ENCODE assay signal across 27 mouse cellular contexts in the genomic region with DNA sequence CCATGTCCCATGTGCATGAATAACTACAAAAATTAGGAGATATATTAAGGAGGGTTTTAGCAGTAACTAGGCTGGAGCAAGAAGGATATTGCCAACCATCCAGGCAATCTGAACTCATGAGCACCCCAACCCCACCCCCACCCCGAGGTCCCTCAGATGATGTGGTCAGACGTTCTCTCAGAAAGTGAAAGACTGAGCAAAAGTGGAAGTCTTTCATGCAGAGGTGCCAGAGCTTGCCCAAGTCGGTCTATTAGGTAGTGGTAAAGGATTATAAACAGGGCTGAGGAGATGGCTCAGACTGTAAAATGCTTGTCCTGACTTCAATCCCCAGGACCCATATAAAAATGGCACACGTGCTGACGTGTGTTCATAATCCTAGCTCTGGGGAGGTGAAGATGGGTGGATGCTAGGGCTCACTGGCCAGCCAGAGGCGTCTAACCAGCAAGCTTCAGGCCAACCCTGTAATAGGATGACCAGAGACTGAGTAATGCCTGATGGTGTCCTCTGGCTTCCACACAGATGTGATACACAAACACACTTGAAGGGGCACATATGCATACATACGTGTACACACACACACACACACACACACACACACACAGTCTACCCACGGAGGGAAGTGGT. TPM values are rescaled to one million over a fixed set of nuclear protein-coding genes. Genes with fewer than 3 reads are reported as not detected.
A peak's percentile ranks its signal among the peaks of the same experiment; 100 is the strongest.
DNase-seq lines count a peak whose midpoint lies in the region; ATAC-seq and TF ChIP-seq lines count a peak whose summit lies in the region.
"Had no signal": no experiment of that assay in that cellular context is flagged by ENCODE, and none has a peak within 500 bp of the region (broad histone marks: within the 10 kb centered on the region; RNA-seq: fewer than 3 reads in every experiment).

No protein-coding gene starts in this region.

- peak; percentile 59; the same call in 1 of the 2 replicates for TF ChIP-seq EP300 in CH12.LX (IDR thresholded peaks at IDR 0.05; ENCODE audit: low read length)

- peaks cover 14 to 67% of the 10 kb centered on the region in 2 experiments for H3K4me1 ChIP-seq in CH12.LX (ENCODE audit: control insufficient read depth in 1 of 2, insufficient read depth in 2 of 2)
- H3K4me1 ChIP-seq in midbrain, embryonic 13.5 days (replicated peaks) = peaks cover 16% of the 10 kb centered on the region

- peak overlapping the region; percentile 64 for H3K4me2 ChIP-seq in CH12.LX (ENCODE audit: insufficient read depth, low read depth, poor library complexity, severe bottlenecking)
- no peak overlapping the region for H3K4me2 ChIP-seq in midbrain, embryonic 13.5 days (replicated peaks)
- H3K4me2 ChIP-seq: embryonic facial prominence, embryonic 15.5 days; forebrain, embryonic 12.5 days; heart, embryonic 15.5 days; hindbrain, embryonic 13.5 days; neural tube, embryonic 12.5 days had no signal

- WGBS in midbrain, embryonic 13.5 days = 89% methylated on average over 8 of the region's 8 CpGs

- dilution Hi-C loops in CH12.LX (cut with MboI; ENCODE audit: extremely low pct_ligation_motif_present, extremely low pct_unique_long_range_greater_than_20kb, low sequenced_read_pairs) = no loop called here

- TF ChIP-seq CTCF in CH12.LX (conservative IDR thresholded peaks at IDR 0.05 in 1 of 2, IDR thresholded peaks at IDR 0.05 in 1 of 2; ENCODE audit: low read depth in 2 of 2, low read length in 2 of 2) = no peak

- 0 out of 2 replicates have a peak, but pooled peaks cover 6% of the 10 kb centered on the region for H3K79me2 ChIP-seq in CH12.LX (replicated peaks; ENCODE audit: control insufficient read depth, extremely low read depth, insufficient read depth, poor library complexity, severe bottlenecking)

- TF ChIP-seq POLR2A in CH12.LX (IDR thresholded peaks at IDR 0.05; ENCODE audit: low read depth, low read length) = no peak

- no peak overlapping the region for H3K9ac ChIP-seq in CH12.LX (ENCODE audit: insufficient read depth, low read depth)
- no peak overlapping the region for H3K9ac ChIP-seq in midbrain, embryonic 13.5 days (replicated peaks)
- H3K9ac ChIP-seq: embryonic facial prominence, embryonic 15.5 days; forebrain, embryonic 12.5 days; heart, embryonic 15.5 days; hindbrain, embryonic 13.5 days; neural tube, embryonic 12.5 days had no signal

- TF ChIP-seq RAD21 in CH12.LX (IDR thresholded peaks at IDR 0.05; ENCODE audit: low read depth, low read length) = no peak

- no peaks in the 10 kb centered on the region for H3K27me3 ChIP-seq in CH12.LX (replicated peaks)
- no peaks in the 10 kb centered on the region for H3K27me3 ChIP-seq in midbrain, embryonic 13.5 days
- H3K27me3 ChIP-seq: embryonic facial prominence, embryonic 15.5 days; forebrain, embryonic 12.5 days; heart, embryonic 15.5 days; hindbrain, embryonic 13.5 days; neural tube, embryonic 12.5 days had no signal

- in situ Hi-C loops in CH12.LX (cut with MboI; ENCODE audit: low pct_ligation_motif_present, low pct_unique_long_range_greater_than_20kb, low sequenced_read_pairs) = no loop called here

- H3K27ac ChIP-seq in CH12.LX (ENCODE audit: insufficient read depth, low read depth) = peak overlapping the region; percentile 54; the same call in 1 of the 2 replicates
- H3K27ac ChIP-seq in midbrain, embryonic 13.5 days = no peak overlapping the region
- H3K27ac ChIP-seq: embryonic facial prominence, embryonic 10.5 days; embryonic facial prominence, embryonic 15.5 days; forebrain, embryonic 12.5 days; heart, embryonic 10.5 days; heart, embryonic 15.5 days; hindbrain, embryonic 13.5 days; layer of hippocampus, adult 2 months; neural tube, embryonic 12.5 days had no signal

- H3K9me3 ChIP-seq in CH12.LX (replicated peaks; ENCODE audit: low read length) = peaks cover 7% of the 10 kb centered on the region
- H3K9me3 ChIP-seq in midbrain, embryonic 13.5 days = no peaks in the 10 kb centered on the region
- H3K9me3 ChIP-seq: embryonic facial prominence, embryonic 10.5 days; embryonic facial prominence, embryonic 15.5 days; forebrain, embryonic 12.5 days; heart, embryonic 15.5 days; hindbrain, embryonic 13.5 days; neural tube, embryonic 12.5 days had no signal

- H3K36me3 ChIP-seq in CH12.LX (replicated peaks in 1 of 2; ENCODE audit: control insufficient read depth in 1 of 2, insufficient read depth in 1 of 2, low read length in 1 of 2) = peaks cover 0 to 44% of the 10 kb centered on the region in 2 experiments
- no peaks in the 10 kb centered on the region for H3K36me3 ChIP-seq in midbrain, embryonic 13.5 days
- H3K36me3 ChIP-seq: embryonic facial prominence, embryonic 15.5 days; forebrain, embryonic 12.5 days; hindbrain, embryonic 13.5 days; neural tube, embryonic 12.5 days had no signal

- ATAC-seq in hematopoietic stem cell, adult 5-6 weeks (replicated peaks in 1 of 2; ENCODE audit: insufficient read depth in 1 of 2, low FRiP score in 2 of 2, low TSS enrichment in 1 of 2, low read depth in 1 of 2, poor library complexity in 2 of 2, severe bottlenecking in 2 of 2) = peak; percentile 59 to 68; a peak in 3 of 4 replicates
- ATAC-seq in megakaryocyte progenitor cell, adult 5-6 weeks (replicated peaks; ENCODE audit: poor library complexity) = peak; percentile 73
- no peak for ATAC-seq in midbrain, embryonic 13.5 days
- ATAC-seq: intestine, embryonic 16.5 days; midbrain, embryonic 16.5 days had no signal

- peak; percentile 83 for DNase-seq in heart, adult 11 months
- no peak for DNase-seq in heart, postnatal 4 days
- peak; percentile 69 for DNase-seq in CH12.LX (ENCODE audit: extremely low read depth)
- DNase-seq in right cerebral cortex, postnatal 36 days (ENCODE audit: low spot score in 2 of 2) = no peak
- DNase-seq in testis, postnatal 14 days (ENCODE audit: low spot score) = no peak
- DNase-seq: adrenal gland, postnatal 36 days; cerebellum, adult 2 months; cerebellum, postnatal 14 days; gastrocnemius, postnatal 10 days; kidney, postnatal 14 days; left cerebral cortex, postnatal 4 days; lung, postnatal 4 days; thymus, postnatal 14 days had no signal

- no peak overlapping the region for H3K4me3 ChIP-seq in CH12.LX (replicated peaks in 1 of 3; ENCODE audit: low read depth in 2 of 3, low read length in 2 of 3, poor library complexity in 1 of 3)
- H3K4me3 ChIP-seq in midbrain, embryonic 13.5 days (replicated peaks) = no peak overlapping the region
- H3K4me3 ChIP-seq: embryonic facial prominence, embryonic 10.5 days; embryonic facial prominence, embryonic 15.5 days; forebrain, embryonic 12.5 days; heart, embryonic 10.5 days; heart, embryonic 15.5 days; hindbrain, embryonic 13.5 days; layer of hippocampus, adult 2 months; myocyte; neural tube, embryonic 12.5 days had no signal

TF ChIP-seq in CH12.LX, 34 proteins besides CTCF, POLR2A, EP300 and RAD21:
- TF ChIP-seq NRF1 (IDR thresholded peaks at IDR 0.05; ENCODE audit: low read depth, low read length) = no peak
- no peak for TF ChIP-seq CHD1 (IDR thresholded peaks at IDR 0.05; ENCODE audit: low read depth, low read length)
- TF ChIP-seq MEF2A (IDR thresholded peaks at IDR 0.05; ENCODE audit: borderline replicate concordance, low read depth, low read length) = 0 out of 2 replicates have a peak, but pooled peaks have one; percentile 21
- TF ChIP-seq MAX (IDR thresholded peaks at IDR 0.05; ENCODE audit: low read length) = no peak
- peak; percentile 72 for TF ChIP-seq IRF4 (IDR thresholded peaks at IDR 0.05; ENCODE audit: low read depth, low read length)
- 0 out of 2 replicates have a peak, but pooled peaks have one; percentile 1 for TF ChIP-seq SMC3 (IDR thresholded peaks at IDR 0.05; ENCODE audit: low read depth, low read length)
- no peak for TF ChIP-seq GABPA (IDR thresholded peaks at IDR 0.05; ENCODE audit: insufficient replicate concordance, low read depth, low read length)
- 0 out of 2 replicates have a peak, but pooled peaks have one; percentile 19 for TF ChIP-seq SIN3A (IDR thresholded peaks at IDR 0.05; ENCODE audit: low read length)
- peak; percentile 54 for TF ChIP-seq BHLHE40 (IDR thresholded peaks at IDR 0.05; ENCODE audit: low read depth, low read length)
- TF ChIP-seq MYC (IDR thresholded peaks at IDR 0.05; ENCODE audit: low read depth, low read length) = peak; percentile 11; the same call in 1 of the 2 replicates
- no peak for TF ChIP-seq KAT2A (IDR thresholded peaks at IDR 0.05; ENCODE audit: insufficient replicate concordance, low read length)
- TF ChIP-seq CHD2 (IDR thresholded peaks at IDR 0.05; ENCODE audit: low read length) = peak; percentile 76
- TF ChIP-seq ETS1 (conservative IDR thresholded peaks at IDR 0.05; ENCODE audit: low read depth, low read length) = peak; percentile 28; the same call in 1 of the 2 replicates

RNA-seq across cellular contexts. Expression of gene Lrch1, which starts 18.8 kb away (rescaled TPM):
- total RNA-seq in heart, postnatal 4 days (2021) = 10 to 100 TPM; 18.7 to 26.3 TPM
- 10.3 TPM in 2 replicates for total RNA-seq in CH12.LX (2012; rRNA removed)
- 12.8 and 14.1 TPM in 2 replicates for total RNA-seq in CH12.LX (2014; rRNA removed)
- 21.6 and 23.3 TPM in 2 replicates for polyA plus RNA-seq in CH12.LX (2012; ENCODE audit: insufficient read length, low read depth)
- total RNA-seq in hematopoietic stem cell, adult 5-6 weeks (2017) = 21.4 and 23.4 TPM in 2 replicates
- 12.1 and 14.3 TPM in 2 replicates for total RNA-seq in megakaryocyte progenitor cell, adult 5-6 weeks (2015)
- 9.3 and 11.3 TPM in 2 replicates for total RNA-seq in megakaryocyte progenitor cell, adult 5-6 weeks (2017)
- polyA plus RNA-seq in midbrain, embryonic 13.5 days (2015; fragmentation: Nextera tagmentation; extraction: Ambion mirVana) = 9.7 and 10.0 TPM in 2 replicates

Comparison
In these comparisons a context has a peak if more than half of its experiments do, and no peak if none do; other contexts are left out.
1. DNase-seq: peak in heart, adult 11 months (single experiment) and CH12.LX (single experiment); none in heart, postnatal 4 days (single experiment), right cerebral cortex, postnatal 36 days (0 of 2) and testis, postnatal 14 days (single experiment).